Mouse (Mus musculus): ENCODE results near the gene B4galnt3.

DNA sequence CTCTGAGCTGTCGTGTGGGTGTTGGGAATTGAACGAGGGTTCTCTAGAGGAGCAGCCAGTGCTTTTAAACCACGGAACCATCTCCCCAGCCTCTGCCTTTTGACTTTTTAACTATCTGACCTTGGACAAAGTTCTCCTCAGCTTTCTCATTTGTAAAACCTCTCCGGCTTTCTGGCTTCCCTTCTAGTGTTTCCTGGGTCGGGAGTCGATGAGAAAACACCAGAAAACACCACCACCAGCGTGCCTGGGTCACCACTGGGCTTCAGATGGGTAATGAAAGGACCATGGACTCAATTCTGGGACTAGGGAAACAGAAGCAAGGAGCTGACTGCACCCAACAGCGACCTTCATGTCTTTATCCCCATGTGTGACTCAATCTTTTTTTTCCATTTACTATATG lies 20.2 kb downstream of the B4galnt3 start:
- TF ChIP-seq CTCF (IDR thresholded peaks at IDR 0.05; ENCODE audit: low read depth): no peak
- TF ChIP-seq EP300 (IDR thresholded peaks at IDR 0.05; ENCODE audit: low read depth): no peak

Measured in liver, postnatal 0 days (tissue).